Mouse (Mus musculus): ENCODE data around the gene Slc12a3. TPM values are rescaled to one million over a fixed set of nuclear protein-coding genes. Genes with fewer than 3 reads are reported as not detected.

The Slc12a3 gene
- polyA plus RNA-seq, 1 experiment from 2014 or later = 0.16 TPM

DNA sequence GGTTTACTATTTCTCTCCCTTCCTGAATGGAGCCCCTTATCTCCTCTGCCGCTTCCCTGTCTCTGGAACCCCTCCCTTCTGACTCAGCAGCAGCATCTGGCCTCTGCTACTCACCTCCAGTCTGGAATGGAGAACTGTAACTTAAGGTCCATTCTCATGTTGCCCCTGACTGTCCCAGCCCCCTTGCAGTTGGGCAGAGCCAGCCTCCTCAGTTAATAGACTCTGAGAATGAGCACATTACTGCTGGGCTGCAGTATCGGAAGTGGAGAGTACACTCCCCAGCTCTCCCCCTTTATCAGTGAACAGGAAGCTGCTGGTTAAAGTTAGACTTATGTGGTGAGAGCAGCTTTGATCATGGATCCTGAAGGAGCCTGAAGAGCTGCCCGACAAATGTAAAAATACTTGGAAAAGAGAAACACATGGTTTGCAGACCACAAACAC lies 46.6 kb downstream of the Slc12a3 start:
- 24% methylated on average over 3 of the region's 3 CpGs for WGBS
- no peaks in the 10 kb centered on the region for H3K27me3 ChIP-seq (replicated peaks; ENCODE audit: control insufficient read depth, insufficient read depth, low read length)
- H3K4me2 ChIP-seq (replicated peaks; ENCODE audit: low read depth) = no peak overlapping the region
- H3K4me3 ChIP-seq (ENCODE audit: low read depth, low read length) = no peak overlapping the region
- H3K9ac ChIP-seq (ENCODE audit: low read depth, low read length) = no peak overlapping the region
- H3K9me3 ChIP-seq (ENCODE audit: control insufficient read depth) = no peaks in the 10 kb centered on the region
- no peak for TF ChIP-seq CTCF (IDR thresholded peaks at IDR 0.05; ENCODE audit: low read depth)
- ATAC-seq = peak; percentile 21
- H3K36me3 ChIP-seq (ENCODE audit: control insufficient read depth, insufficient read depth) = no peaks in the 10 kb centered on the region
- H3K27ac ChIP-seq (ENCODE audit: low read depth, low read length) = peak overlapping the region; percentile 41; the same call in 1 of the 2 replicates
- 0 out of 2 replicates have a peak, but pooled peaks cover 7% of the 10 kb centered on the region for H3K4me1 ChIP-seq (replicated peaks; ENCODE audit: control insufficient read depth, insufficient read depth, low read length)

GRCm38 (mm10) chr8:94376176-94376575 lies 47.2 kb downstream of the Slc12a3 start:
- no peak overlapping the region for H3K4me2 ChIP-seq (replicated peaks; ENCODE audit: low read depth)
- no peak overlapping the region for H3K27ac ChIP-seq (ENCODE audit: low read depth, low read length)
- H3K9ac ChIP-seq (ENCODE audit: low read depth, low read length) = no peak overlapping the region
- H3K4me1 ChIP-seq (replicated peaks; ENCODE audit: control insufficient read depth, insufficient read depth, low read length) = 0 out of 2 replicates have a peak, but pooled peaks cover 7% of the 10 kb centered on the region
- no peaks in the 10 kb centered on the region for H3K27me3 ChIP-seq (replicated peaks; ENCODE audit: control insufficient read depth, insufficient read depth, low read length)
- no peak overlapping the region for H3K4me3 ChIP-seq (ENCODE audit: low read depth, low read length)
- 54% methylated on average over 3 of the region's 3 CpGs for WGBS
- H3K36me3 ChIP-seq (ENCODE audit: control insufficient read depth, insufficient read depth) = no peaks in the 10 kb centered on the region
- H3K9me3 ChIP-seq (ENCODE audit: control insufficient read depth) = no peaks in the 10 kb centered on the region
- TF ChIP-seq CTCF (IDR thresholded peaks at IDR 0.05; ENCODE audit: low read depth) = no peak
- no peak for ATAC-seq

DNA sequence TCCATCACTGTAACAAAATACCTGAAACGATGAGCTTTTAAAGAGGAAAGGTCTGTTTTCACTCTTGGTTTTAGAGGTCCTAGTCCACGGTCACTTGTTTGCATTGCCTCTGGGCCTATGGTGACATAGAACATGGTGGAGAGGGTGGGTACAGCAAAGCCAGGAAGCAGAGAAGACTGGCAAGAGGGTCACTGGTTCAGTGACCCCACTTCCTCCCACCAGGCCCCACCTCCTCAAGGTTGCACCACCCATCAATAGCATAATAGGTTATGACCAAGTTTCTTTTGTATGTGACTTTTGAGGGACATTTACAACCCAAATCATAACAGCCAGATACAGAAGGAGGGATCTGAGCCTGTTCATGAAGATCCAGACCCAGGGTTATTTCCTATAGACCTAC lies 47.6 kb downstream of the Slc12a3 start:
- Histone ChIP-seq H3K4me1 (replicated peaks; ENCODE audit: control insufficient read depth, insufficient read depth, low read length) (0 out of 2 replicates have a peak, but pooled peaks cover 7% of the 10 kb centered on the region), H3K36me3 (ENCODE audit: control insufficient read depth, insufficient read depth) (no peaks in the 10 kb centered on the region), H3K4me3 (ENCODE audit: low read depth, low read length) (no peak overlapping the region), H3K27ac (ENCODE audit: low read depth, low read length) (no peak overlapping the region), H3K27me3 (replicated peaks; ENCODE audit: control insufficient read depth, insufficient read depth, low read length) (no peaks in the 10 kb centered on the region), H3K9ac (ENCODE audit: low read depth, low read length) (no peak overlapping the region), H3K9me3 (ENCODE audit: control insufficient read depth) (no peaks in the 10 kb centered on the region), H3K4me2 (replicated peaks; ENCODE audit: low read depth) (no peak overlapping the region)
- TF ChIP-seq CTCF (IDR thresholded peaks at IDR 0.05; ENCODE audit: low read depth) = no peak
- no peak for ATAC-seq
- WGBS = 93% methylated on average over 2 of the region's 2 CpGs

DNA sequence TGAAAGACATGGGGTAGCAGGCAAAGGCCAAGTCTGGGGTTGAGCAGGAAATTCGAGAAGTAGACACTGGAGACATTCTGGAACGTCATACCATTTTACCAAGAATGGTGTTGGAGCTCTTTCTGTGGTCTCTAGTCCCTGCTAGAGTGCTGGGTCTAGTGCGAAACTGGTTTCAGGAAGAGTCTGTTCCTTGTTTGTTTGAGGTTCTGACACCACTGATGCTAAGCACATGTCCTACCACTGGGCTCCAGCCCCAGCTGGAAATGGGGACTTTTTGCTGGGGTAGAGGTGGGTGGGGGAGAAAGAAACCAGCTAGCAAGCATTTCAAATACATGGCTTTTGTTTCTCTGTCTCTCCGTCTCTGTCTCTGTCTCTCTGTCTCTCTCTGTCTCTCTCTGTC lies 48.0 kb downstream of the Slc12a3 start:
- H3K36me3 ChIP-seq (ENCODE audit: control insufficient read depth, insufficient read depth) = no peaks in the 10 kb centered on the region
- H3K4me3 ChIP-seq (ENCODE audit: low read depth, low read length) = no peak overlapping the region
- no peaks in the 10 kb centered on the region for H3K27me3 ChIP-seq (replicated peaks; ENCODE audit: control insufficient read depth, insufficient read depth, low read length)
- peak overlapping the region; percentile 77; the same call in 1 of the 2 replicates for H3K27ac ChIP-seq (ENCODE audit: low read depth, low read length)
- no peak overlapping the region for H3K9ac ChIP-seq (ENCODE audit: low read depth, low read length)
- no peaks in the 10 kb centered on the region for H3K9me3 ChIP-seq (ENCODE audit: control insufficient read depth)
- 0 out of 2 replicates have a peak, but pooled peaks cover 7% of the 10 kb centered on the region for H3K4me1 ChIP-seq (replicated peaks; ENCODE audit: control insufficient read depth, insufficient read depth, low read length)
- H3K4me2 ChIP-seq (replicated peaks; ENCODE audit: low read depth) = no peak overlapping the region
- 86% methylated on average over 4 of the region's 4 CpGs for WGBS
- TF ChIP-seq CTCF (IDR thresholded peaks at IDR 0.05; ENCODE audit: low read depth) = no peak
- ATAC-seq = no peak

- no peaks in the 10 kb centered on the region for H3K27me3 ChIP-seq (replicated peaks; ENCODE audit: control insufficient read depth, insufficient read depth, low read length)
- H3K36me3 ChIP-seq (ENCODE audit: control insufficient read depth, insufficient read depth) = no peaks in the 10 kb centered on the region
- 0 out of 2 replicates have a peak, but pooled peaks cover 7% of the 10 kb centered on the region for H3K4me1 ChIP-seq (replicated peaks; ENCODE audit: control insufficient read depth, insufficient read depth, low read length)
- peak overlapping the region; percentile 28 for H3K4me2 ChIP-seq (replicated peaks; ENCODE audit: low read depth)
- H3K4me3 ChIP-seq (ENCODE audit: low read depth, low read length) = no peak overlapping the region
- WGBS = 24% methylated on average over 11 of the region's 11 CpGs
- H3K27ac ChIP-seq (ENCODE audit: low read depth, low read length) = peak overlapping the region; percentile 77
- ATAC-seq = peak; percentile 86
- no peaks in the 10 kb centered on the region for H3K9me3 ChIP-seq (ENCODE audit: control insufficient read depth)
- peak overlapping the region; percentile 24; the same call in 1 of the 2 replicates for H3K9ac ChIP-seq (ENCODE audit: low read depth, low read length)
- no peak for TF ChIP-seq CTCF (IDR thresholded peaks at IDR 0.05; ENCODE audit: low read depth)
Observed at GRCm38 (mm10) chr8:94377714-94378205, 48.8 kb downstream of the Slc12a3 start.

- no peaks in the 10 kb centered on the region for H3K27me3 ChIP-seq (replicated peaks; ENCODE audit: control insufficient read depth, insufficient read depth, low read length)
- ATAC-seq = no peak
- no peak overlapping the region for H3K9ac ChIP-seq (ENCODE audit: low read depth, low read length)
- 0 out of 2 replicates have a peak, but pooled peaks cover 7% of the 10 kb centered on the region for H3K4me1 ChIP-seq (replicated peaks; ENCODE audit: control insufficient read depth, insufficient read depth, low read length)
- peak; percentile 52 for TF ChIP-seq CTCF (IDR thresholded peaks at IDR 0.05; ENCODE audit: low read depth)
- no peaks in the 10 kb centered on the region for H3K9me3 ChIP-seq (ENCODE audit: control insufficient read depth)
- H3K36me3 ChIP-seq (ENCODE audit: control insufficient read depth, insufficient read depth) = no peaks in the 10 kb centered on the region
- whole genome bisulfite sequencing = 80% methylated on average over 15 of the region's 15 CpGs
- H3K27ac ChIP-seq (ENCODE audit: low read depth, low read length) = no peak overlapping the region
- H3K4me2 ChIP-seq (replicated peaks; ENCODE audit: low read depth) = no peak overlapping the region
- H3K4me3 ChIP-seq (ENCODE audit: low read depth, low read length) = no peak overlapping the region
Observed at GRCm38 (mm10) chr8:94378763-94379415, 49.9 kb downstream of the Slc12a3 start.

All from intestine, postnatal 0 days (tissue).